Mouse (Mus musculus) lung, embryonic 14.5 days (tissue): ENCODE data around the gene Gm960. TPM values are rescaled to one million over a fixed set of nuclear protein-coding genes. Genes with fewer than 3 reads are reported as not detected.
A peak's percentile ranks its signal among the peaks of the same experiment; 100 is the strongest.

Experiments
- ATAC-seq: fragments of 200-750 bp; cut with Nextera tagmentation; 2 replicates; pipeline ENCODE4 v1.8.0; 2017; ENCODE audit warnings: mild to moderate bottlenecking, moderate TSS enrichment, moderate library complexity; ENCODE audit not compliant: insufficient read depth
- DNase-seq: peaks from one replicate; pipeline ENCODE4 v3.0.0-alpha.2; 2015
- H3K27ac ChIP-seq: fragments of 300-500 bp; sonication (generic); 2 replicates; pipeline ENCODE4 v1.5.1; 2014; ENCODE audit warnings: low read depth, mild to moderate bottlenecking, moderate library complexity
- H3K27me3 ChIP-seq: fragments of 300-500 bp; sonication (generic); 2 replicates; pipeline ENCODE4 v1.6.1; 2014; ENCODE audit warnings: low read length, control low read depth; ENCODE audit not compliant: insufficient read depth
- H3K36me3 ChIP-seq: fragments of 300-500 bp; sonication (generic); 2 replicates; pipeline ENCODE4 v1.6.1; 2014; ENCODE audit warnings: control low read depth; ENCODE audit not compliant: insufficient read depth
- H3K4me1 ChIP-seq: fragments of 300-500 bp; sonication (generic); 2 replicates; pipeline ENCODE4 v1.6.1; 2014; ENCODE audit warnings: antibody characterized with exemption, control low read depth; ENCODE audit not compliant: insufficient read depth
- H3K4me2 ChIP-seq: fragments of 300-500 bp; sonication (generic); 2 replicates; pipeline ENCODE4 v1.6.1; 2014; ENCODE audit warnings: mild to moderate bottlenecking
- H3K4me3 ChIP-seq: fragments of 300-500 bp; sonication (generic); 2 replicates; pipeline ENCODE4 v1.5.1; 2014; ENCODE audit warnings: low read depth, low read length
- H3K9ac ChIP-seq: fragments of 300-500 bp; sonication (generic); 2 replicates; pipeline ENCODE4 v1.6.1; 2014
- H3K9me3 ChIP-seq: fragments of 300-500 bp; sonication (generic); 2 replicates; pipeline ENCODE4 v1.6.1; 2016; ENCODE audit warnings: low read depth, low read length, control low read depth
- CTCF ChIP-seq: IDR thresholded peaks from 2 replicates; pipeline ENCODE4 v1.5.1; 2016; ENCODE audit warnings: antibody characterized with exemption, low read depth
- WGBS: fragments of 180-500 bp; shearing (Covaris S2); extraction: QIAGEN DNeasy Blood & Tissue Kit; methylation state at CpG from one replicate; pipeline ENCODE4 v1.1.7; 2014; 5-methylcytosine and 5-hydroxymethylcytosine counted together
- polyA plus RNA-seq: library from polyadenylated mRNA; unstranded; fragments of >200 nt; fragmentation: Nextera tagmentation; extraction: Ambion mirVana; gene quantifications from 2 replicates; pipeline ENCODE4 v1.2.1, GENCODE M21; 2014

Gene Gm960
- polyA plus RNA-seq, 1 experiment from 2014 or later = 2.9 TPM

DNA sequence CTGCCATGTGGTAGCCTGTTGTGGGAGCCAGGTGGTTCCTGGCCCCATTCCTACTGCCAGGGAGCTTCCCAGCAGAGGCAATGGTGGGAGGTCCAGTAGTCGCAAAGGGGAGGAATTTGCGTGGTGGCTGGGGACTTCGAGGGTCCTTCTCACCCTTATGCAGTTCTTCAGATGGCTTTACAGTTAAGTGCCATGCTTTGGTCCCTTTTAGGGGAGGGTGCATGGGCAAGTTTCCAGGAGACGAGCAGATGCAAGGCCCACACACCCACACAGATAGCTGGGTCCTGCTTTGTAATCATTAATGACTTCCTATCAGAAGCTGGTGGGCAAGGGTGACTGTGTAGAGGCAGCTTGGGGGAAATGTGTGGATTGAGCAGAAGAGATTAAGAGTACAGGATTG, 81.9 kb downstream of the Gm960 start:
- Histone ChIP-seq H3K27ac (peak overlapping the region; percentile 73), H3K4me1 (peaks cover 4% of the 10 kb centered on the region; the same call in 1 of the 2 replicates), H3K9me3 (no peaks in the 10 kb centered on the region), H3K4me2 (peak overlapping the region; percentile 74), H3K9ac (peak overlapping the region; percentile 51; the same call in 1 of the 2 replicates), H3K27me3 (no peaks in the 10 kb centered on the region), H3K4me3 (peak overlapping the region; percentile 94), H3K36me3 (peaks cover 34% of the 10 kb centered on the region)
- no peak for ATAC-seq
- no peak for DNase-seq
- 24% methylated on average over 4 of the region's 4 CpGs for WGBS
- no peak for TF ChIP-seq CTCF

GRCm38 (mm10) chr19:4615151-4616093, 83.0 kb downstream of the Gm960 start, which contains the start of gene Lrfn4:
Gene Lrfn4, minus strand, starts transcription at chr19:4615667.
- WGBS = under 1% methylated on average over 79 of the region's 87 CpGs
- H3K4me3 ChIP-seq = peak within 1 kb of the TSS; percentile 94
- ATAC-seq = peak; percentile 97

DNA sequence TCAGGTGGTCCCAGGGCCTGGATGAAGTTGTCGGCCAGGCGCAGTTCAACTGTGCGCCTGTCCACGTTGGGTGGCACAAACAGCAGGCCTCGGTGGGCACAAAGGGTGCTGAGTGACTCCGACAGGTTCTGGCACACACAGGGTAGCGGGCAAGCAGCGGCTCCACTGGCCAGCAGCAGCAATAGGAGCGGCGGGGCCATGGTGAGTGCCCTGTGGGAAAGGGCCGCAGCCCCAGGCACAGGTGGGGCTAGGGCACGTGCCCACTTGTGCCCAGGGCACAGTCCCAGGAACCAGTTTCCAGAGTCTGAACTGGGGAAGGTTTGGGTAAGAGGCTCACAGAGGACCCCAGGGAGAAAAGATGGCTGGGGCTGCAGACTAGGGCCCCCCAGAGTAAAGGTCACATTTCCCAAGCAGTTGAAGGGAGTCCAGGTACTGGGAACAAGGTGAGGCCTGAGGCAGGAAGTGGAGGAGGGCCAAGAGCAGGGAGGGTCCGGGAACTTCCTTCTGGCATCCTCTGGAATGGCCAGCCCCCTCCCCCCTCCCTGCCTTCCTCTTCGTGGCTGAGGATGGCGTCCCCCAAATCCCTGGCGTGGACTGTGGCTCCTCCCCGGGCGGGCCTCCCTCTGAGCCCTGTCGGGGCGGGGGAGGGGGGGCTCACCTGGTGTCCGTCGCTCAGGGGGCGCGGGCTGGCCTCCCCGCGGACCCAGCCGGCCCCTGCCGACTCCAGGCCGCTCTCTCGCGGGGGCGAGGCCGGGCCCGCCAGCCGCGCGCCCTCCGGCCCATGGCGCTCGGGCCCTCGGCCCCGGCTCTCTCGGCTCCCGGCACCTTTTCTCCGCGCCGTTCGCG, 83.9 kb downstream of the Gm960 start:
- Histone ChIP-seq H3K4me2 (peak overlapping the region; percentile 74), H3K4me1 (peaks cover 4% of the 10 kb centered on the region; the same call in 1 of the 2 replicates), H3K9me3 (no peaks in the 10 kb centered on the region), H3K9ac (peak overlapping the region; percentile 94), H3K27me3 (no peaks in the 10 kb centered on the region), H3K4me3 (peak overlapping the region; percentile 94), H3K27ac (peak overlapping the region; percentile 92), H3K36me3 (peaks cover 33% of the 10 kb centered on the region)
- 18% methylated on average over 42 of the region's 49 CpGs for WGBS
- peak; percentile 64 for DNase-seq
- no peak for TF ChIP-seq CTCF
- 0 out of 2 replicates have a peak, but pooled peaks have one; percentile 6 for ATAC-seq

More at GRCm38 (mm10) chr19:4615151-4616093, 83.0 kb downstream of the Gm960 start, which contains the start of gene Lrfn4:
- H3K4me2 ChIP-seq = peak within 1 kb of the TSS; percentile 74
- TF ChIP-seq CTCF = peak; percentile 29; the same call in 1 of the 2 replicates
- H3K9me3 ChIP-seq = no peaks in the 10 kb centered on the region
- H3K27me3 ChIP-seq = no peaks in the 10 kb centered on the region
- H3K27ac ChIP-seq = peak within 1 kb of the TSS; percentile 92
- peaks cover 4% of the 10 kb centered on the region; the same call in 1 of the 2 replicates for H3K4me1 ChIP-seq
- peaks cover 37% of the 10 kb centered on the region for H3K36me3 ChIP-seq
- DNase-seq = peak; percentile 96
- peak within 1 kb of the TSS; percentile 94 for H3K9ac ChIP-seq

GRCm38 (mm10) chr19:4613464-4614304, 84.8 kb downstream of the Gm960 start:
- DNase-seq (no peak), ATAC-seq (no peak)
- H3K4me1 ChIP-seq = peaks cover 4% of the 10 kb centered on the region; the same call in 1 of the 2 replicates
- peak overlapping the region; percentile 94; the same call in 1 of the 2 replicates for H3K9ac ChIP-seq
- peak overlapping the region; percentile 94 for H3K4me3 ChIP-seq
- no peak overlapping the region for H3K27ac ChIP-seq
- peaks cover 33% of the 10 kb centered on the region for H3K36me3 ChIP-seq
- no peaks in the 10 kb centered on the region for H3K9me3 ChIP-seq
- no peaks in the 10 kb centered on the region for H3K27me3 ChIP-seq
- no peak for TF ChIP-seq CTCF
- 84% methylated on average over 33 of the region's 33 CpGs for WGBS
- peak overlapping the region; percentile 74 for H3K4me2 ChIP-seq

- Histone ChIP-seq H3K4me3 (no peak overlapping the region), H3K4me1 (peaks cover 4% of the 10 kb centered on the region; the same call in 1 of the 2 replicates), H3K27ac (no peak overlapping the region), H3K9me3 (no peaks in the 10 kb centered on the region), H3K27me3 (no peaks in the 10 kb centered on the region), H3K9ac (no peak overlapping the region), H3K4me2 (no peak overlapping the region), H3K36me3 (peaks cover 33% of the 10 kb centered on the region)
- ATAC-seq (no peak), DNase-seq (no peak)
- TF ChIP-seq CTCF = no peak
- WGBS = 88% methylated on average over 19 of the region's 19 CpGs
Measured at GRCm38 (mm10) chr19:4612181-4612961, 86.1 kb downstream of the Gm960 start.
